Mouse (Mus musculus) erythroid progenitor cell, adult 5-6 weeks (primary cell): ENCODE measurements around the gene Pdia3. TPM values are rescaled to one million over a fixed set of nuclear protein-coding genes. Genes with fewer than 3 reads are reported as not detected.
"Not testable (repeated sequence)": the region's sequence is repeated elsewhere in the genome, so short reads cannot be mapped to it uniquely, and the experiment has no call there.

Source experiments
- ATAC-seq: replicated peaks from 2 replicates; pipeline ENCODE4 v1.8.0; 2016; ENCODE audit warnings: moderate number of reproducible peaks, mild to moderate bottlenecking, moderate TSS enrichment, inconsistent platforms; ENCODE audit not compliant: poor library complexity, low FRiP score, severe bottlenecking
- total RNA-seq, 2 experiments: library from RNA; stranded (forward) in 1 of 2; stranded (reverse) in 1 of 2; fragments of 150-400 nt in 1 of 2; fragments of 186-747, 209-891 nt in 1 of 2; gene quantifications; 2 replicates each; pipeline versions ENCODE4 v1.2.3 to v1.2.4; 2015 to 2017; ENCODE audit warnings: low replicate concordance in 2 of 2

Gene Pdia3
- total RNA-seq, 2 experiments from 2014 or later = 73.1 to 112 TPM

DNA sequence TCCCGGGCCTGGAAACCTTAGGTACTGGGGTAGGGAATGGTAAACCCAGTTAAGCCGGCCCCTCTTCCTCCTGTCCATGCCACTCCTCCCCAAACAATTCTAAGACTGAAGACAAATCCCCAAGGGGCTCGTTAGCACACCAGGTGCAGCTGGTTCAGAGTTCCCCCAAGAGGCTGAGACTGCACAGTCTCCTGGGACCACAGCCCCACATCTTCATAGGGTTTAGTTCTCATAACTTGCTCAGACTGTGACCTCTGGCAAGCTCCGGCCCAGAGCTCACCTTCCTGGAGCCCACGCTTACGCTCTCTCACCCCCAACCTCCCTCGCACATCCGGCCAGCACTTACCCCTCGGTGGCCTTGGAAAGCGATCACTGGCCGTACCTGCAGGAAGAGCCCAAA, 28.2 kb downstream of the Pdia3 start:
- ATAC-seq = no peak; the same call in 1 of the 2 replicates

DNA sequence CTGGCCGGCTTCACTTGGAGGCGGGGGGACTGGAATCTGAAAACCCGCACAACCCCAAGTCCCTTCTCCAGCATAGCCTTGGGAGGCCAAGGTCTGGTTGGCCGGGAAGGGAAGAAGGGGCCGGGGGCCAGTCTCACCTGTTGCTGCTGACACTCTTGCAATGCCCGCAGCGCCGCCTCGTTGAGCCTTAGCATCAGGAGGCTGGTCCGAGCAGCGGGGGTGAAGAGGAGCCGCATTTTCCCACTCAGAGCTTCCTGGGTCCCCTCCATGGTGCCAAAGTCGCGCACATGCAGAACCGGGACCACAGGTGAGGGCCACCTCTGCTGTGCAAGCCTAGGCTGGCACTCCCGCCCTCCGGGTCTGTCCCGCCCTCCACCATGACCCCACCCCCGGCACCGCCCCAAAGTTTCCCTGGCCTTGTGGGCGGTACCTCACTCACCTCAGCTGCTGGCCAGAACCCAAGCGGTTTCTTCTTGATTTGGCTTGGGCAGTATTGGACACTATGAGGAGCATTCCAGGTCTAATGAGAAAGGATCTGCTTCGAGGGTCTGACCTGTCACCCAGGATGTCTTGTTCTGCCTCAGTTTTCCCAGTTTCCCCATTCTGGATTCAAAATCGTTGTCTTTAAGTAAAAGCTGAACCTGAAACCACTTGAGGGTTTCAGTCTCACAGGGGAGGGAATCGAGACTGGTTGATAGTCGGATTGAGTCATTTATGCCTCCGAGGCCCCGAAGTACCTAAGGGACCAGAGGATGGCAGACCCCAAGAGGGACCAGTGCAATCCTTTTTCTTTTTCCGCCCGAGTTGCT, 28.9 kb downstream of the Pdia3 start:
- peak; percentile 100 for ATAC-seq

DNA sequence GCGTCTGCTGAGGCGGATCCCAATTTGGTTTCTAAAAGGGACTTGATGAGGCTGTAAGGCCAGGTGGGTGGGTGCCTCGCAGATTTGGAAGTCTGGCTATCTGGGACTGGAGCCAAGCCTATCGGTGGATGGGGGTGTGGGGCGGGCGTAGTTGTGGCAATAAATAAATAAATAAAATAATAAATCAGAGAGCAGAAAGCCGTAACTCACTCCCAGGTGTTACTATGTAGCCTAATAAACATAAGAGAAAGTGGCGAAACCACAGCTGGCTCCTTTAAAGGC, 29.4 kb downstream of the Pdia3 start:
- ATAC-seq = 0 out of 2 replicates have a peak, but pooled peaks have one; percentile 10

DNA sequence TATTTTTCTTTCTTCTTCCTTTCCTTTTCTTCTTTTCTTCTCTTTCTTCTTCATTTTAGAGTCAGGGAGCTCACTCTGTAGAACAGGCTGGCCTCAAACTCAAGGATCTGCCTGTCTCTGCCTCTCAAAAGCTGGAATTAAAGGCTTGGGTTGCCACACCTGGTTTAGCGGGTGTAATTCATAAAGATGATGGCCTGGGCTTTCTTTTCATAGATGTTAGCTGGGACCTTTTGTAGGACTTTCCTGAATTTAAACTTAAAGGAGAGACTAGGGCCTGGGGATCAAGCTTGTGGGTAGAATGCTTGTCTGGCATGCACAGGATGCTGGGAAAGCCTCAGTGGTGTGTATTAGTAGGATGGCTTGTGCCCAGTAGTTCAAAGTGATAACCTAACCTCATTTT, 30.6 kb downstream of the Pdia3 start, which contains the start of gene Ell3:
Ell3 (minus strand) TSS at position 101 of the 400 bp plus-strand sequence.
- no peak for ATAC-seq

DNA sequence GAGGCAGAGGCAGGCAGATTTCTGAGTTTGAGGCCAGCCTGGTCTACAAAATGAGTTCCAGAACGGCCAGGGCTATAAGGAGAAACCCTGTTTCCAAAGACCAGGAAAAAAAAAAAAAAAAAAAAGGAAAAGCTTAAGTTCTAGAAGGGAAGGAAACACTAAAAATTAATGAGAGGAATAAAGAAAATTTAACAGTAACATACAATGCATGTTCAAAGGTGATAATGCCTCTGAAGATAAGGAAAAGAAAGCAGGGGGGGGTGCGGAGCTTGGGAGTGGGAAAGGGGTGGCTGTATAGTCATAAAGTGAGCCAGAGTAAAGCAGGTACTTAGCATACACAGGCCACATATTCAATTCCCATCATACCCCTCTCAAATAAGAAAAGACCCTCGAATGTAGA, 31.5 kb downstream of the Pdia3 start:
- no peak for ATAC-seq

DNA sequence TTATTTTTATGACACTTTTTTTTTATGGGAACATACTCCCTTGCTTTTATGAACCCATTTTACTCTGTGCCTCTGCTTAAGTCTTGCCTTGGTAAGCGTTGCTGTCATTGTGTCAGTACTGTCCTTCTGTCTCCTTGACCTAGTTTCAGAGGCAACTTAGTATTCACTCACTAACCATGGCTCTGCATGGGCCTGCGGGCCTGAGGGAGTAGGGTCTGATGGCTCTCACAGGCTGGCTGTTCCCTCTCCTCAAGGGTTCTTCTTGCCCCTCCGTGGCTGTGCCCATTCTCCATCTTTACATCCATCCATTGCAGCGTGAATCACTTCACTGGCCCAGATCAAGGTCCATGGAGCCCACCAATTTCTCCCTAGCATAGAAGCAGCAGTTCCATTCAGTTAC, 32.9 kb downstream of the Pdia3 start:
- no peak for ATAC-seq

DNA sequence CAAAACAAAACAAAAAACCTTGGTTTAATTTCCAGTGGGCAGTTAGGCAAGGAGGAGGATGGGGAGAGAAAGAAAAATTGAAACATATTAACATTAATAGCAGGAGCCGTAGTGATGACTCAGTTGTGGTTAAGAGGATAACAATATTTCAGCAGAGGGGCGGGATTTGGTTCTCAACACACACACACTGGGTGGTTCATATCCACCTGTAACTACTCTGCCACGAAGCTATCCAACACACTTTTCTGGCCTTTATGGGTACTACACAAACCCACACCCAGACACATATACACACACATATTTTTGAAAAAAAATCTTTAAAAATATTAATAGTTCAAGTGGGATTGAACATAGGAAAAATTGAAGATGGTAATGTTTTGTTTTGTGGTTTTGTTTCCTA, 33.4 kb downstream of the Pdia3 start:
- no peak for ATAC-seq

DNA sequence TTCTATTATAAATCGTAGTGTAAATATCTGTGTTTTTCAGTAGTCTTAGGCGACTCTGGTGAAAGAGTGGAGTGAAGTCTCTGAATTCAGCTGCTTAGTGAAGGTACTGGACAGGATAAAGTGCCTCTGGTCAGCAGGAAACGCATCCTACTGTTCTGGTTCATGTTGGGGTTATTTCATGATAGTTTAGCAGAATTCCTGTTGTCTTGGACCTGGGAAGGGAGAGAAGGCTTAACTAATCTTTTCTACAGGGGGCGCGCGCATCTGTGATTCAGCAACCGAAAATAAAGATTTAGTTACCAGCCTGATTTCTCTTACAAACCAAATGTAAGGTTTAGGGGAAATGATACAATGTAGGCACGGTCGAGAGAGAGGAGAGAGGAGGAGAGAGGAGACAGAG, 34.6 kb downstream of the Pdia3 start:
- ATAC-seq = no peak

DNA sequence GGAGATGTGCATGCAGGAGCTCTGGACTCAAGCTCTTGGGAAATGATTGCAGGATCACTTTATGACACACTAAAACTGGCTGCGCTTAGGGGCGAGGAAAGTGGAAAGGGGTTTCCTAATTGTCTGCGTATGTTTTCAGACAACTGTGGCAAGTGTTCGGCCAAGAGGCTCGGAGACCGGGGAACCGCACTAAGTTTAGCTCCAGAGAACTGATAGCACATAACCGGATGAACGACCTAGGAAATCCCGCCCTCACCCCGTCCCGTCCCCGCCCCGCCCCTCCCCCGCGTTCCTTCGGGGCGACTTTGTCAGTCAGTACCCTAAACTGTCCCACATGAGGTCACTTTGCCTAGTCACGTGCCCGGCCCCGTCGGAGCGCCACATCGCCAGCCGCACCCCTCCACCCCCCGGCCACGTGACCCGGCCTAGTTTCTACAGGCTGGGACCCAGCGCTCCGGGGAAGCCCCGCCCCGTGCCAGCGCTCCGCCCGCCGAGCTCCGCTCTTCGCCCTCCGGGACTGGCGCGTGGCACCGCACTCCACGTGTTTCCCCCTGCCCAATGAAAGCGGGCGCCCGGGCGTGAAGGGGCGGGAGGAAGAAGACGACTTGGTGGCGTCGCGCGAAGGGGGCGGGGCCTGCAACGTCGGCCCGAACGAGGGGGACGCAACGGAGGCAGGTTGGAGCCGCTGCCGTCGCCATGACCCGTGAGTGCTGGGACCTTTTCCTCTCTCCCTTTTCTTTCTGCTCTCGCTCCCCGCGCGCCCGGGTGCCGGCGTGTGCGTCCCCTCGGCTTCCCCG, 35.4 kb downstream of the Pdia3 start, which contains the start of gene Serf2:
Serf2 (plus strand) TSS at position 457 of the 797 bp plus-strand sequence.
- ATAC-seq = peak; percentile 95

DNA sequence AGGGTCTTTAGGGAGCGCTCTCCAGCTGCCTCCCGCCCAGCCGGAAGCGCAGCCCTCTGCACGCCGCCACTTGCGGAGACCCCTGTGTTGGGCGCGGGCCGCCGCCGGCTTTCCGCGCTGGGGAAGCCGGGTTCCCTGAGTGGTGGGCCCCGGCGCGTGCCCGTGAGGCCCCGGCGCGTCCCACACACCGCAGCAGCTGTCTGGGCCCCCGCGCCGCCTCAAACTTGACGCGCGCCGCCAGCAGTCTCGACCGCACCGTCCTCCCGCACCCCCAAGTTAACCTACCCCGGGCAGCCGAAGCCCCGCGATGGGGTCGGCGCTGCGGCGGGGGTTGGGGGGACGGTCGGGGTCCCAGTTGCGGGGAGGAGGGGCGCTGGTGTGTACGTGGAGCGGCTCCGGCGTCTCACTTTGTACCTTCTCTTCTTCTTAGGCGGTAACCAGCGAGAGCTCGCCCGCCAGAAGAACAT, 36.0 kb downstream of the Pdia3 start:
- ATAC-seq = no peak

DNA sequence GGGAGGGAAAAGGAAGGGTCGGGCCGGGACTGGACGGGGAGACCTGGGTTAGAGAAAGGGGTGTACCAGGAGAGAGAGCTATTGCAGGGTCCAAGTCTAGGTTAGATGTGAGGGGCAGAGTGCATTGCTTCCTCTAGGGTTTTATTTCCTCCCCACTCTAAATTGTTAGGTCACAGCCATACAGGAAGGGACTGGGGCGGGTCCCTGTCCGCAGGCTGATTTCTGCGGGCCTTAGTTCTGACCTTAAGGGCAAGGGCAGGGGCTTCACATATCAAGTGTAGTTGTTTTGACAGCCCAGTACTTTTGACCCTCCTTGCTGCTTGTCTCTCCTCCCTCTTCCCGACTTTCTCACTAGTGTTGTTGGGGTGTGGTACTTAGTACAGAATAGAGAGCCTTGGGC, 36.5 kb downstream of the Pdia3 start:
- no peak for ATAC-seq

DNA sequence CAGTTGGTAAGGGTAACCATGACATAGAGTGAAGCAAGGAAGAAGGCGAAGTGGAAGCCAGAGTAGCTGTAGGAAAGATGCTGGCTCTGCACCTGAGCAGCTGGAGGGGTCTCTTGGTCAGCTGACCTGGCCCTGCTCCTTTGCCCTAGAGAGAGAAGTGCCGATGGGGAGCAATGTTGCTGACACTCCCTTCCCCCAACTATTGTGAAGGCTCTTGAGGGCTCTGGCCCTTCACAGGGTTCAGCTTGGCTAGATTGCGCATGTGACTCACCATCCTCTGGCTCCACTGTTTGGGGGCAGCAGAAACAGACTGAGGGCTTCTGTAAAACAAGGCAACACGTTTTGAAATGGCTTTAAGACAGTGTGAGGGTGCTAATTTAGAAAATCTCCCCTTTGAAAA, 38.8 kb downstream of the Pdia3 start:
- ATAC-seq = no peak

DNA sequence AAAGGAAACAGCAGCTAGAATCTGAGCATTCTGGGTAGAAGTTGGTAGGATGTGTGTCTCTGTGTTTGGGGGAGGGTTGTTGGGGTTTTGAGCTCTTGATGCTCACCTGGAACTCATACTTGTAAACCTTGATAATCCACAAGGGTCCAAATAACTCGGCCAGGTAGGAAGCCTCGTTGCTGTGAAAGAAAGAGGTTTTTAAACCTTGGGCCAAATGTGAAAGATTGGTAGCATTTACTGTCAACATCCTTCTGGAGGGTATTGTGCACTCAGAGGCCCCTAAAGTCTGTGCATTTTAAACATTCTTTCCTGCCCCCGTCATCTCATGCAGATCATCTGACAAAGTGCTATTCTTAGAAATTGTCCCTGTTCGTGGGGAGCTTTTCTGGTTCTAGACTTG, 39.4 kb downstream of the Pdia3 start, which contains the start of gene Hypk:
Hypk (plus strand) TSS at position 301 of the 400 bp plus-strand sequence.
- no peak for ATAC-seq

DNA sequence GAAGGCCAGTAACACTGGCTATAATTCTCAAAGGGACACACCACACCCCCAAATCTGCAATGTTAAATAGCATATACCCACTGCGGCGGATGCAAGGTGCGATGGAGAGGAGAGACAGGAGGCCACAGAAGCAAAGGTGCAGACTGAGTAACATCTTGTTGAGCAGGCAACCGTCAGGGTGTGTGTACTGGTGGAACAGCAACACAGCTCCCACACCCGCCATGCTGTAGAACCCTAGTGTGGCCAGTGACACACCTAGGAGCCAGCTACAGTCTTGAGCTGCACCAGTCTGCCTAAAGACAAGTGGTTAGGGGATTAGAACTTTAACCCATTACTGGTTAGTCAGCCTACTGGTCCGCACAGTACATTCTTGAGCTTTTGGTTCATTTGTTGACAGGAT, 40.3 kb downstream of the Pdia3 start:
- ATAC-seq = no peak

DNA sequence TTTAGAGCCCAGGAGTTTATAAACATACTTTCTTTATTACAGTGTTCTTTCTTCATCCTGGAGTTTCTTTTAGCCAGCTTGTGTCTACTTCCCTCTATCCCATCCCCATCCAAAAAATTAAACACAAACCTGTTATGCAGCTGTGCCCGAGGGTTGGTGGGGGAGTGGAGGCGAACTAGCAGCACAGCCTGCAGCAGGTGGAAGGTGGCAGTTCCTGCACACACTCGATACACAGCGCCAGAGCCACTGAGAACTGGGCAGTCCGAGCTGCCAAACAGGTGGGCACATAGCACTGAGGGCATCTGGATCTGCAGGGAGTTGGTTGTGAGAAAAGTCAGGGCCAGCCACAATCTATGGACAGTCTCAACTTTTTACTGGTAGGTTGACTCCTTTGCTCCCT, 42.0 kb downstream of the Pdia3 start:
- ATAC-seq = no peak

DNA sequence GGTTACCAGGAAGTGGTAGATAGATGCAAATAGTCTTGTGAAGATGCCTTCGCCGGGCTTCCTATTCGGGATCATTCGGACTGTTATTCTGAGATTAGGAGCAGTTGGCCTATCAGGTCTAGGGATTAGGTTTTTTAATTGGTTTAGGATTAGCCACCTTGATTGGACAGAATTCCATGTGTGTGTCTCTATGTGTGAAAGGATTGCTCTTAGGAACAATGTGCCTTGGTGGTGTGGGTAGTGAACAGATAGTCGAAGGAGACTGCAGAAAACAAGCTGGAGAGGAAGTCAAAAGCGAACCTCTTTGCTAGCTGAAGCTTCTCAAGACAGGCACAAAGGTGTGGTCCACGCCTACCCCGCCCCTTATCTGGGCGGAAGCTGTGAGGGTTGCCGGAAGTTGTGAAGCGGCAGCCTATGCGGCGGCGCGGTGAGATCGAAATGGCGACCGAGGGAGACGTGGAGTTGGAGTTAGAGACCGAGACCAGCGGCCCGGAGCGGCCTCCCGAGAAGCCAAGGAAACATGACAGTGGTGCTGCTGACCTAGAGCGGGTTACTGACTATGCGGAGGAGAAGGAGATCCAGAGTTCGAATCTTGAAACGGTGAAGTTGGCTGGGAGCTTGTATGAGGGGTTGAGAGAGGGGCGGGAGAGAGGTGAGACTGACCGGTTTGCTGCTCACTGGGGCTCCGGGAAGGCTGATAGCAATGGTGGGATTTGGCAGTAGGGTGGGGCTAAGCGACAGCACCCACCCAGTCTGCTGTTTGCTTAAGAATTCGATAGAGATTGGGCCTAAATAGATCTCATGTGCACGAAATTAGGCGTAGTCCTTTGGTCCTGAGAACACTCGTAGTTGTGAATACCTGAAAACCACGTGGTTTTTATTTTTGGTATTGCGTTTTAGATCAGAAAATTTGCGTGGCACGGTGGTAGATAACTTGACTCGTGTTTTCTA, 43.4 kb downstream of the Pdia3 start, which contains the start of gene Serinc4:
Serinc4 (minus strand) TSS at position 90 of the 951 bp plus-strand sequence.
- peak; percentile 99 for ATAC-seq

DNA sequence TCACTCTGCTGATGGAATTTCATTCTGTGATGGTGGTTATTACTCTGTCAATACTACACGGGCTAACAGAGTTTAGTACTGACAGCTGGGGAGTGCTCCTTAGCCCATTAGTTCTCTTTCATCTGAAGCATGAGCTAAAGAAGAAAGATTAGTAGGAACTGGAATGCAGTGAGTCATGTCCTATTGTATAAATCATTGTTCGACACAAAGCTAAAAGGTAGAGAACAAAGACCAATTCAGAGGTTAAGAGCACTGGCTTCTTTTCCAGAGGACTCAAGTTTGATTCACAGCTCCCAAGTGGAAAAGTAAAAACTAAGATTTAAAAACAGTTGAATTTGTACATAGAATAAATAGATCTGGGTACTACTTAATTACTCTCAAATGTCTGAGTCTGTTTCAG, 46.5 kb downstream of the Pdia3 start:
- no peak for ATAC-seq

DNA sequence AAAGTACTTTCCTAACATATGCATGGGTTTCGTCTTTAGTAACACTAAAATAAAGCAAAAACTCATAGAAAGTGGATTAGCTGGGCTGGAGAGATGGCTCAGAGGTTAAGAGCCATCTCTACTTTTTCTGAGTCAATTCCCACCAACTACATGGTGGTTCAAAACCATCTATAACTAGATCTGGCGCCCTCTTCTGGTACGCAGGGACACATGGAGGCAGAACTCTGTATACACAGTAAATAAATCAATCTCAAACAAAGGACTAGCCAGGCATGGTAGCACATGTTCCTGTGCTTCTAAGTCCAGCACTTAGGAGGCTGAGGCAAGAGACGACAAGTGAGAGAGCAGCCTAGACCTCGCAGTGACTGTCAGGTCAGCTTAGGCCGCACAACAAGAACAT, 55.4 kb downstream of the Pdia3 start:
- not testable (repeated sequence) for ATAC-seq

DNA sequence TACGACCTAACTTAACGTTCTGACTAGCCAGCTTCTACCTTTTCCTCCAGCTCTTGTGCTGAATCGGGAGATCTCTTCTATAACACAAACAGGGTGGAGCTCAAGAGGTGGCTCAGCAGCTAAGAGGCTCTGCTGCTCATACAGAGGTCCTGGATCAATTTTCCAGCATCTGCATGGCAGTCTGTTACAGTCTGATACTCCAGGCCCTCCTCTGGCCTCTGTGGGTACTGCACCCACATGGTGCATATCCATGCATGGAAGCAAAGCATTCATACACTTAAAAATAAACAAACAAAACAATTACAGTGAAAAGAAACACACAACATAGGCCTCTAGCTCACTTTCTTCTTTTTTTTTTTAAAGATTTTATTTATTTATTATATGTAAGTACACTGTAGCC, 59.2 kb downstream of the Pdia3 start:
- ATAC-seq = not testable (repeated sequence)
